Mouse (Mus musculus) kidney, postnatal 25 days (tissue): ENCODE data around the gene Gramd1b.

Experiments
- DNase-seq, 2 experiments: peaks; one replicate each; pipeline ENCODE4 v3.0.0; 2021; ENCODE audit warnings: mixed read lengths in 2 of 2

Gene Gramd1b

GRCm38 (mm10) chr9:40301475-40301874, 229.7 kb downstream of the Gramd1b start:
- DNase-seq: no peak

GRCm38 (mm10) chr9:40300018-40300989, 230.9 kb downstream of the Gramd1b start:
- peak; percentile 33 to 78 for DNase-seq

- no peak for DNase-seq
These were observed 231.9 kb downstream of the Gramd1b start for GRCm38 (mm10) chr9:40299323-40299722.

- no peak for DNase-seq
These were observed 233.2 kb downstream of the Gramd1b start for GRCm38 (mm10) chr9:40297969-40298368.

- no peak for DNase-seq
These were observed 234.9 kb downstream of the Gramd1b start for GRCm38 (mm10) chr9:40296251-40296650.

GRCm38 (mm10) chr9:40294866-40295265, 236.3 kb downstream of the Gramd1b start:
- no peak for DNase-seq

GRCm38 (mm10) chr9:40294210-40294609, 237.0 kb downstream of the Gramd1b start:
- DNase-seq: no peak

GRCm38 (mm10) chr9:40293740-40294139, 237.4 kb downstream of the Gramd1b start:
- DNase-seq: no peak

- DNase-seq: no peak
These were observed 237.9 kb downstream of the Gramd1b start for GRCm38 (mm10) chr9:40293286-40293685.

GRCm38 (mm10) chr9:40292475-40292874, 238.7 kb downstream of the Gramd1b start:
- DNase-seq: no peak

GRCm38 (mm10) chr9:40282968-40283367, 248.2 kb downstream of the Gramd1b start:
- no peak for DNase-seq

- no peak for DNase-seq
These were observed 251.7 kb downstream of the Gramd1b start for GRCm38 (mm10) chr9:40279438-40279837.

GRCm38 (mm10) chr9:40277671-40278070, 253.5 kb downstream of the Gramd1b start:
- no peak for DNase-seq

GRCm38 (mm10) chr9:40275904-40276303, 255.3 kb downstream of the Gramd1b start:
- DNase-seq: no peak

GRCm38 (mm10) chr9:40272822-40273221, 258.4 kb downstream of the Gramd1b start:
- no peak for DNase-seq

GRCm38 (mm10) chr9:40271075-40271474, 260.1 kb downstream of the Gramd1b start:
- no peak for DNase-seq

GRCm38 (mm10) chr9:40269880-40270279, 261.3 kb downstream of the Gramd1b start:
- DNase-seq: no peak

- peak; percentile 23 to 44 for DNase-seq
These were observed 261.9 kb downstream of the Gramd1b start, which contains the start of gene Scn3b for GRCm38 (mm10) chr9:40269103-40269861. Gene Scn3b (plus strand): TSS chr9:40269217.

- DNase-seq: no peak
These were observed 262.5 kb downstream of the Gramd1b start for GRCm38 (mm10) chr9:40268748-40269102.

- DNase-seq: no peak
These were observed 263.0 kb downstream of the Gramd1b start for GRCm38 (mm10) chr9:40268040-40268747.

- no peak for DNase-seq
These were observed 267.3 kb downstream of the Gramd1b start for GRCm38 (mm10) chr9:40263874-40264273.

GRCm38 (mm10) chr9:40252459-40252858, 278.7 kb downstream of the Gramd1b start:
- no peak for DNase-seq

GRCm38 (mm10) chr9:40249106-40249505, 282.1 kb downstream of the Gramd1b start:
- DNase-seq: no peak
